Mouse (Mus musculus) thymus, adult 2 months (tissue): ENCODE measurements around the gene Comp. TPM values are rescaled to one million over a fixed set of nuclear protein-coding genes. Genes with fewer than 3 reads are reported as not detected.

Experiments
- DNase-seq: peaks from one replicate; pipeline ENCODE4 v3.0.0; 2021
- H3K27ac ChIP-seq: fragments of 200-500 bp; 2 replicates; pipeline ENCODE4 v1.5.1; 2012; ENCODE audit warnings: low read length, control low read depth; ENCODE audit not compliant: control insufficient read depth, insufficient read depth
- H3K27me3 ChIP-seq: fragments of 200-500 bp; 2 replicates; pipeline ENCODE4 v1.6.1; 2012; ENCODE audit warnings: mild to moderate bottlenecking, low read length, moderate library complexity, mixed read lengths; ENCODE audit not compliant: control insufficient read depth, insufficient read depth
- H3K36me3 ChIP-seq: fragments of 200-500 bp; 2 replicates; pipeline ENCODE4 v1.6.1; 2012; ENCODE audit warnings: mild to moderate bottlenecking, low read length, moderate library complexity; ENCODE audit not compliant: control insufficient read depth, insufficient read depth
- H3K4me1 ChIP-seq: fragments of 200-500 bp; replicated peaks from 2 replicates; pipeline ENCODE4 v1.6.1; 2012; ENCODE audit warnings: low read length; ENCODE audit not compliant: control insufficient read depth, insufficient read depth
- H3K4me3 ChIP-seq: fragments of 200-500 bp; 2 replicates; pipeline ENCODE4 v1.5.1; 2012; ENCODE audit warnings: mild to moderate bottlenecking, low read length, control low read depth, moderate library complexity; ENCODE audit not compliant: control insufficient read depth, insufficient read depth
- CTCF ChIP-seq: fragments of 200-500 bp; IDR thresholded peaks from 2 replicates; pipeline ENCODE4 v1.5.1; 2012; ENCODE audit warnings: mild to moderate bottlenecking, control low read depth, low read length, moderate library complexity, borderline replicate concordance; ENCODE audit not compliant: control insufficient read depth, poor library complexity, insufficient read depth; ENCODE audit errors: extremely low read depth
- POLR2A ChIP-seq: fragments of 200-500 bp; IDR thresholded peaks from 2 replicates; pipeline ENCODE4 v1.6.1; 2012; ENCODE audit warnings: mild to moderate bottlenecking, low read length, control low read depth, moderate library complexity; ENCODE audit not compliant: control insufficient read depth, poor library complexity, insufficient read depth; ENCODE audit errors: extremely low read depth
- WGBS: fragments of 180-500 bp; shearing (Covaris S2); methylation state at CpG from one replicate; pipeline ENCODE4 v1.1.7; 2018; 5-methylcytosine and 5-hydroxymethylcytosine counted together
- polyA plus RNA-seq: library from polyadenylated mRNA; depleted of rRNA; stranded (reverse); fragments of >200 nt; gene quantifications from 2 replicates; pipeline ENCODE4 v1.2.3, GENCODE M21; 2012

Comp gene
- polyA plus RNA-seq, 1 experiment = 4.7 TPM

- TF ChIP-seq CTCF (no peak), POLR2A (no peak)
- peaks cover 53% of the 10 kb centered on the region for H3K36me3 ChIP-seq
- no peak overlapping the region for H3K4me3 ChIP-seq
- peak; percentile 31 for DNase-seq
- H3K27me3 ChIP-seq = no peaks in the 10 kb centered on the region
- H3K27ac ChIP-seq = no peak overlapping the region
- H3K4me1 ChIP-seq = peaks cover 5% of the 10 kb centered on the region; the same call in 1 of the 2 replicates
- WGBS = 83% methylated on average over 6 of the region's 6 CpGs
Observed at GRCm38 (mm10) chr8:70343696-70344095, 29.7 kb upstream of the Comp start.

DNA sequence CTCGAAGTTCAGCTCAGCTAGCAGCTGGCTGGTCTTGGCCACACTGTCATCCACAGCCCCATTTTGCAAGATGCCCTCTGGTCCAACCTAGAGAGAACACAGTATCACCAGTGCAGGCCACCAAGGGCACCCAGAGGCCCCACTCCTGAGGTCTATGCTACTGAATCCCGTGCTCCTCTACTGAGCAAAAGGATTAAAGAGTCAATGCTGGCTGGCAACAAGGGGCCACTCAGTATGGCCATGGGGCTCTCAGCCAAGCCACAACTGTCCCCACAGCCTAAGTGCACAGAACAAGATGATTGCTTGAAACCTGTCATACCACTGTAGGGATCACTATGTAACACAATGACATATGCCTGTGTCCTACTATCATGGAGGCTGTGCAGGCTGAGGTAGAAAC, 29.1 kb upstream of the Comp start:
- 89% methylated on average over 2 of the region's 2 CpGs for WGBS
- no peak overlapping the region for H3K27ac ChIP-seq
- no peak overlapping the region for H3K4me3 ChIP-seq
- no peak for DNase-seq
- no peaks in the 10 kb centered on the region for H3K27me3 ChIP-seq
- H3K4me1 ChIP-seq = peaks cover 5% of the 10 kb centered on the region; the same call in 1 of the 2 replicates
- no peak for TF ChIP-seq POLR2A
- peaks cover 47% of the 10 kb centered on the region for H3K36me3 ChIP-seq

GRCm38 (mm10) chr8:70347443-70347842, 25.9 kb upstream of the Comp start:
- no peak overlapping the region for H3K4me3 ChIP-seq
- peaks cover 27% of the 10 kb centered on the region for H3K4me1 ChIP-seq
- no peak for DNase-seq
- no peak overlapping the region for H3K27ac ChIP-seq
- no peak for TF ChIP-seq CTCF
- TF ChIP-seq POLR2A = no peak
- WGBS = 89% methylated on average over 4 of the region's 4 CpGs
- peaks cover 18% of the 10 kb centered on the region for H3K36me3 ChIP-seq
- H3K27me3 ChIP-seq = no peaks in the 10 kb centered on the region

- DNase-seq = no peak
- Histone ChIP-seq H3K4me1 (peaks cover 27% of the 10 kb centered on the region), H3K27me3 (no peaks in the 10 kb centered on the region), H3K27ac (no peak overlapping the region), H3K36me3 (peaks cover 13% of the 10 kb centered on the region), H3K4me3 (no peak overlapping the region)
- no peak for TF ChIP-seq CTCF
- no peak for TF ChIP-seq POLR2A
- WGBS = 70% methylated on average over 1 of the region's 1 CpGs
Observed at GRCm38 (mm10) chr8:70347860-70348420, 25.4 kb upstream of the Comp start.

GRCm38 (mm10) chr8:70351035-70351999, 22.0 kb upstream of the Comp start:
- peaks cover 33% of the 10 kb centered on the region for H3K4me1 ChIP-seq
- no peaks in the 10 kb centered on the region for H3K27me3 ChIP-seq
- TF ChIP-seq POLR2A (no peak), CTCF (no peak)
- no peaks in the 10 kb centered on the region for H3K36me3 ChIP-seq
- no peak for DNase-seq
- 38% methylated on average over 15 of the region's 15 CpGs for WGBS
- H3K4me3 ChIP-seq = peak overlapping the region; percentile 75
- no peak overlapping the region for H3K27ac ChIP-seq

GRCm38 (mm10) chr8:70352000-70352384, 21.4 kb upstream of the Comp start:
- no peaks in the 10 kb centered on the region for H3K27me3 ChIP-seq
- 25% methylated on average over 3 of the region's 3 CpGs for WGBS
- peak overlapping the region; percentile 75 for H3K4me3 ChIP-seq
- TF ChIP-seq CTCF (no peak), POLR2A (no peak)
- H3K4me1 ChIP-seq = peaks cover 31% of the 10 kb centered on the region
- DNase-seq = no peak
- no peaks in the 10 kb centered on the region for H3K36me3 ChIP-seq
- no peak overlapping the region for H3K27ac ChIP-seq

DNA sequence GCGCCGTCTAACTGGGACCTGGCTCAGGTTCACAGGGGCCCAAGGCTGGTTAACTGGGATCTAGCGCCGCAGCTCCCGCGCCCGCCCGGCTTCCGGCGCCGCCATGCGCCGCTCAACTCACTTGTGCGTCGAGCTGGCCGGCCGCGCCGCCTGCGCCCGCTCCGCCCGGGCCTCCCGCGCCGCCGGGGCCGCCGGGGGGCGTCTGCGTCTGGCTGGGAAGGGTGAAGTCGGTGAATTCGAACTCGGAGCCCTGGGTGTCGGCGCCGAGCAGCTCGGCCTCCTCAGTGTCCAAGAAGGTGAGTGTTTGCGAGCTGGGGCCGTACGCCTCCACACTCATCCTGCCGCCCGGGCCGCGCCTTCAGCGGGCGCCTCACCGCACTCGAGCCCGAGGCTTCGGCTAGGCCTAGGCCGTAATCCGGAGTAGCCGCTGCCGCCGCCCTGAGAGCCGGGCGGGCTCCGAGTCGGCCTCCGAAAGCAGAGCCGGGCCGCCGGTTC, 20.7 kb upstream of the Comp start:
- H3K4me1 ChIP-seq = peaks cover 31% of the 10 kb centered on the region
- DNase-seq = peak; percentile 51
- no peak overlapping the region for H3K27ac ChIP-seq
- WGBS = under 1% methylated on average over 64 of the region's 64 CpGs
- no peaks in the 10 kb centered on the region for H3K36me3 ChIP-seq
- no peaks in the 10 kb centered on the region for H3K27me3 ChIP-seq
- peak overlapping the region; percentile 75 for H3K4me3 ChIP-seq
- TF ChIP-seq POLR2A = no peak
- no peak for TF ChIP-seq CTCF
